Mouse (Mus musculus) lung, postnatal 0 days (tissue): ENCODE results near the gene Igf2bp2. TPM values are rescaled to one million over a fixed set of nuclear protein-coding genes. Genes with fewer than 3 reads are reported as not detected.
A peak's percentile ranks its signal among the peaks of the same experiment; 100 is the strongest.

Source experiments
- ATAC-seq: fragments of 200-750 bp; cut with Nextera tagmentation; 2 replicates; pipeline ENCODE4 v1.8.0; 2017; ENCODE audit warnings: moderate library complexity
- DNase-seq: peaks from one replicate; pipeline ENCODE4 v3.0.0-alpha.2; 2016; ENCODE audit warnings: low spot score
- H3K27ac ChIP-seq: fragments of 300-500 bp; sonication (generic); 2 replicates; pipeline ENCODE4 v1.5.1; 2014; ENCODE audit warnings: antibody characterized with exemption, mild to moderate bottlenecking, low read length, mixed read lengths
- H3K27me3 ChIP-seq: fragments of 300-500 bp; sonication (generic); replicated peaks from 2 replicates; pipeline ENCODE4 v1.6.1; 2014; ENCODE audit warnings: low read length, mixed read lengths; ENCODE audit not compliant: insufficient read depth
- H3K36me3 ChIP-seq: fragments of 300-500 bp; sonication (generic); 2 replicates; pipeline ENCODE4 v1.6.1; 2014; ENCODE audit warnings: low read length, mixed read lengths; ENCODE audit not compliant: insufficient read depth
- H3K4me1 ChIP-seq: fragments of 300-500 bp; sonication (generic); 2 replicates; pipeline ENCODE4 v1.6.1; 2014; ENCODE audit warnings: antibody characterized with exemption, low read depth, low read length, mixed read lengths; ENCODE audit not compliant: insufficient read depth
- H3K4me2 ChIP-seq: fragments of 300-500 bp; sonication (generic); replicated peaks from 2 replicates; pipeline ENCODE4 v1.6.1; 2014; ENCODE audit warnings: low read depth, mild to moderate bottlenecking, low read length, moderate library complexity, mixed read lengths
- H3K4me3 ChIP-seq: fragments of 300-500 bp; sonication (generic); 2 replicates; pipeline ENCODE4 v1.5.1; 2014; ENCODE audit warnings: low read depth, low read length
- H3K9ac ChIP-seq: fragments of 300-500 bp; sonication (generic); replicated peaks from 2 replicates; pipeline ENCODE4 v1.6.1; 2014; ENCODE audit warnings: low read depth, mild to moderate bottlenecking
- H3K9me3 ChIP-seq: fragments of 300-500 bp; sonication (generic); 2 replicates; pipeline ENCODE4 v1.6.1; 2016; ENCODE audit warnings: low read length, mixed read lengths
- CTCF ChIP-seq: IDR thresholded peaks from 2 replicates; pipeline ENCODE4 v1.5.1; 2016; ENCODE audit warnings: antibody characterized with exemption, mild to moderate bottlenecking
- EP300 ChIP-seq: IDR thresholded peaks from 2 replicates; pipeline ENCODE4 v1.6.1; 2016; ENCODE audit warnings: antibody characterized with exemption, mild to moderate bottlenecking, control low read depth
- WGBS: fragments of 180-500 bp; shearing (Covaris S2); extraction: QIAGEN DNeasy Blood & Tissue Kit; methylation state at CpG from one replicate; pipeline ENCODE4 v1.1.7; 2014; 5-methylcytosine and 5-hydroxymethylcytosine counted together
- polyA plus RNA-seq: library from polyadenylated mRNA; unstranded; fragments of >200 nt; fragmentation: Nextera tagmentation; extraction: Ambion mirVana; gene quantifications from 2 replicates; pipeline ENCODE4 v1.2.1, GENCODE M21; 2015

The Igf2bp2 gene
- polyA plus RNA-seq, 1 experiment from 2014 or later = 22.2 TPM

DNA sequence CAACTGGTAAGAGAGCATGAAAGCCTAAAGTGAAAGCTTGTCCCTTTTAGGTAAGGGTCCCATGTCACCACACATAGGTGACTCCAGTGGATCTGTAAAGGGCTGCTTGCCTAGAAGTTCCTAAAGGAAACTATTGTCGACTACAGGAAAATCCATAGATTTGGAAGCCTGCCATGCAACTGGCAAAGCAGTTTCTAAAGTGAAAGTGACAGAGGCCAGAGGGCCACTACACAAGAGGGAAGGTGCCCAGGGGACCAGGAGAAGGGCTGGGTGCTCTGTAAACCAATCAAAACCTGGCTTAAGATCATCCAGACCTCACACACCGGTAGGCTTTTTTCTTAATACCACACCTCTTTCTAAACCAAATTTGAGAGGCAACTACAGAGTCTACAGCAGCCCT, 12.7 kb downstream of the Igf2bp2 start:
- no peaks in the 10 kb centered on the region for H3K36me3 ChIP-seq
- peak overlapping the region; percentile 17 for H3K4me2 ChIP-seq
- H3K9ac ChIP-seq = no peak overlapping the region
- 20% methylated on average over 2 of the region's 2 CpGs for WGBS
- peaks cover 9% of the 10 kb centered on the region; the same call in 1 of the 2 replicates for H3K4me1 ChIP-seq
- H3K27me3 ChIP-seq = no peaks in the 10 kb centered on the region
- peak; percentile 57 for DNase-seq
- H3K4me3 ChIP-seq = no peak overlapping the region
- no peaks in the 10 kb centered on the region for H3K9me3 ChIP-seq
- TF ChIP-seq CTCF (no peak), EP300 (no peak)
- 0 out of 2 replicates have a peak, but pooled peaks have one; percentile 32 for ATAC-seq
- H3K27ac ChIP-seq = 0 out of 2 replicates have a peak overlapping the region, but pooled peaks have one; percentile 20

DNA sequence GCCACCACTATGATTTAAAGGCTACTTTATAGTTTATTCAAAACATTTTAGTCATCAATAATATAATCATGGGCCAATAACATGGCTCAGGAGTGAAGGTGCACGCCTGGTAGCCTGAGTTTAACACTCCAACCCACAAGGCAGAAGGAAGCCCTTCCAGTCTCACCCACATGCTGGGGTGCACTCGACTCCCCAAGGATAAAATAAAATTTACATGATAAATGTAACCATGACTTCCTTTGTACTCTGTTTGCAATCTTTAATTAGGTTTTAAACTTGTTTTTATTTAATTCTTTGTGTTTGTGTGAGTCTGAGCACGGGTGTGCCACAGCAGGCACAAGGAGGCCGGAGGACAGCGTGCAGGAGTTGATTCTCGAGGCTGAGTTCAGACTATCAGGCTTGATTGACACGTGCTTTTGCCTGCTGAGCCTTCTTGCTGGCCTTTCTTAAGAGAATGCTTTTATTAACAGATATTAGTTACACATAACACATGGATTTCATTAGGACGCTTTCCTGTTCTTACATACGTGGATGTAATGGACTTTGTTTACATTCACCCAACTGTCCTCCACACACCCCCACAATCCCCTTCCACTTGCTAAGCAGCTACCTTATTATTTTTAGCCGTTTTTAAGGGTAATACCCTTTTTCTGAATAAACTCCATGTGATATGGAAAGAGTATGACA, 13.3 kb downstream of the Igf2bp2 start:
- H3K36me3 ChIP-seq = no peaks in the 10 kb centered on the region
- no peaks in the 10 kb centered on the region for H3K9me3 ChIP-seq
- WGBS = 66% methylated on average over 10 of the region's 10 CpGs
- H3K4me3 ChIP-seq = no peak overlapping the region
- TF ChIP-seq CTCF (no peak), EP300 (no peak)
- H3K9ac ChIP-seq = no peak overlapping the region
- DNase-seq = no peak
- H3K27ac ChIP-seq = no peak overlapping the region
- no peak for ATAC-seq
- H3K4me1 ChIP-seq = peaks cover 9% of the 10 kb centered on the region; the same call in 1 of the 2 replicates
- H3K27me3 ChIP-seq = no peaks in the 10 kb centered on the region
- no peak overlapping the region; the same call in 1 of the 2 replicates for H3K4me2 ChIP-seq

DNA sequence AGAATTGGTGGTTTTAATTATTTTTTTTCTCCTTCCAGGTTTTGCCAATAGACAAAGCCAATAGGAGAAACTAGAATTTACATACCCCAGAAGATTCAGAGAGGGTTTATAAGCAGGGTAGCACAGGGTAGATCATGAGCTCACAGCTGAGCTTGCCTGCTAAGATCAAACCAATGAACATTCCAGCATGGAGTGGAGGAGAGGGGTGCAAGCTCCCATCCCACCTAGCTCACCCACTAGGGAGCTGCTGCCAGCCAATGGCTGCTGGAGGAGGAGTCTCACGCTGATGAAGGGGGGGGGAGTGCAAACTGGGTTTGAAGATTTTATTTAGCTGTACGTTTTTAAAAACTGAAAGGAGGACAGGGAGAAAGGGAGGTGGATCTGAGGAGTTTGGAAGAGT, 14.0 kb downstream of the Igf2bp2 start:
- no peaks in the 10 kb centered on the region for H3K36me3 ChIP-seq
- no peaks in the 10 kb centered on the region for H3K27me3 ChIP-seq
- 47% methylated on average over 2 of the region's 2 CpGs for WGBS
- no peak for DNase-seq
- ATAC-seq = no peak
- TF ChIP-seq CTCF = no peak
- no peak for TF ChIP-seq EP300
- H3K4me2 ChIP-seq = no peak overlapping the region
- peaks cover 9% of the 10 kb centered on the region; the same call in 1 of the 2 replicates for H3K4me1 ChIP-seq
- no peak overlapping the region for H3K27ac ChIP-seq
- no peaks in the 10 kb centered on the region for H3K9me3 ChIP-seq
- no peak overlapping the region for H3K4me3 ChIP-seq
- no peak overlapping the region for H3K9ac ChIP-seq

DNA sequence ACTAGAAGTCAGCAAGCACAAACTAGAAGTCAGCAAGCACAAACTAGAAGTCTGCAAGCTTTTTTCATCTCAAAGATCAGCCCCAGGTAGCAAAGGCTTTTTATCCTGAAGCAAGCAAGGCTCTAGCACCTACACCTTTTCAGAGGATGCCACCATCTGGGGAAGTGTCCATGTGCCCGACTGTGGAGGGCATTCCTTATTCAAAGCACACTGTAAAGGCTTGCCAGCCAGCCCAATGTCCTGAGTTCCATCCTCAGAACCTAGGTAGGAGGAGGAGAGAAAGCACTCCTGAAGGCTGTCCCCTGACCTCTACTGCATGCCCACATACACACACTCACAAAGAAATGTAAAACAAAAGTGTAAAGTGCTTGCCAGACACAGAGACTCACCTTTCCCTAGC, 16.0 kb downstream of the Igf2bp2 start:
- no peaks in the 10 kb centered on the region for H3K9me3 ChIP-seq
- no peak overlapping the region for H3K4me2 ChIP-seq
- TF ChIP-seq CTCF (no peak), EP300 (no peak)
- H3K9ac ChIP-seq = no peak overlapping the region
- peaks cover 9% of the 10 kb centered on the region; the same call in 1 of the 2 replicates for H3K4me1 ChIP-seq
- ATAC-seq = no peak
- 52% methylated on average over 1 of the region's 1 CpGs for WGBS
- H3K27me3 ChIP-seq = no peaks in the 10 kb centered on the region
- H3K36me3 ChIP-seq = no peaks in the 10 kb centered on the region
- H3K27ac ChIP-seq = no peak overlapping the region
- no peak overlapping the region for H3K4me3 ChIP-seq
- no peak for DNase-seq

DNA sequence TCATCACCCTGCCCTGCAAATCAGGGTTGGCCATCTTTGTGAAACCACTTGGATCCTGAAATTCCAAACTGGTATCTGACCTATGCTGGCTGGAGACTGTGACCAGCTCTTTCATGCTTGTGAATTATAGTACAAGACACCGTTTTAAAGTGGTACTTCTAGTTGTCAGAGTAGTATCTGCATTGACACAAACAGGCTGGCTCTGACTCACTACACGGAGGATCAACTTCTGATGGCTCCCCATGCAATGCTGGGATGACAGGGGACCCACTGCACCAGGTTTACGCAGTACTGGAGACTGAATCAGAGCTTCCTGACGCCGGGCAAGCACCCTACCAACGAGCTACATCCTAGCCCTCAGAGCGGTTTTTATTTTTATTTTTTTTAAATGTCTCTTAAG, 17.0 kb downstream of the Igf2bp2 start:
- ATAC-seq = no peak
- WGBS = 77% methylated on average over 7 of the region's 7 CpGs
- Histone ChIP-seq H3K9ac (no peak overlapping the region), H3K27ac (no peak overlapping the region), H3K36me3 (no peaks in the 10 kb centered on the region), H3K4me3 (no peak overlapping the region), H3K27me3 (no peaks in the 10 kb centered on the region), H3K4me1 (peaks cover 9% of the 10 kb centered on the region; the same call in 1 of the 2 replicates), H3K4me2 (no peak overlapping the region), H3K9me3 (no peaks in the 10 kb centered on the region)
- no peak for DNase-seq
- TF ChIP-seq CTCF (no peak), EP300 (no peak)

DNA sequence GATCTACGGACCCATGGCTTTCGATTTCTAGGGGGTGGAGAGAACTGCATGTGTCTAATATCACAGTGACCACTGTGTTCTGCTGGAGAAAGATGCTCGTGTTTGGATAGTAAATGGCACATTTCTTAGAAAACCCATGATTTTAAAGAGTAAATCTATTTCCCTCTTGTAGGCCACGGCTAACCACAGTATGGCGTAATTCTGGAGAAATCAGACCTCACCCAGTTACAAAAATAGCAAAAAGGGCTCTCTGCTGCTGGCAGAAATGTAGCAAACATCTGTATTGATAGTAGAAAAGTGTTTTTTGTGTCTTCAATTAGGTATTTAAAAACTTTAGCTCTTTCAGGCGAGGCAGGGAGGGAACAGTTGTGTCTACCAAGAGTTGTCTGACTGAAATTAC, 18.6 kb downstream of the Igf2bp2 start:
- Histone ChIP-seq H3K4me3 (no peak overlapping the region), H3K9ac (no peak overlapping the region), H3K9me3 (no peaks in the 10 kb centered on the region), H3K27ac (no peak overlapping the region), H3K4me1 (no peaks in the 10 kb centered on the region), H3K4me2 (no peak overlapping the region), H3K36me3 (no peaks in the 10 kb centered on the region), H3K27me3 (no peaks in the 10 kb centered on the region)
- ATAC-seq = no peak
- peak; percentile 34 for DNase-seq
- no peak for TF ChIP-seq CTCF
- no peak for TF ChIP-seq EP300
- WGBS = 70% methylated on average over 6 of the region's 6 CpGs

DNA sequence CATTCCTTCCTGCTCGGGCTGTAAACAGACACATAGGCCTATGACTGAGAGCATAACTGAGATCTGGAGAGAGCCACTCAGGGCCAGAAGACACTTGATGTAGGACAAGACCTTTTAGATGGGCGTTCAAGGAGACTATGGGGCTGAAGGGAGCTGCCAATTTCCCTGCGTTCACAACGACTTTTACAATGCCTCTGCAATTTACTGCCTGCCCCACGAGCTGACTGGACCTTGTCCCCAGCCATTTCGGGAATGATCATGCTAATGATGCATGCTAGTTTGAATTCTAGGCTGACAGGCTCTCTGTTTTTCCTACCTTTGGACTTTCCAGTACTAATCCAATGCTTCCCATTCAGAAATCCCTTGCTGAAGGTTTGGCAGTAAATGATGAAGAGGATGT, 22.2 kb downstream of the Igf2bp2 start:
- Histone ChIP-seq H3K9me3 (no peaks in the 10 kb centered on the region), H3K4me1 (no peaks in the 10 kb centered on the region), H3K36me3 (no peaks in the 10 kb centered on the region), H3K4me3 (no peak overlapping the region), H3K9ac (no peak overlapping the region), H3K4me2 (no peak overlapping the region), H3K27ac (no peak overlapping the region), H3K27me3 (no peaks in the 10 kb centered on the region)
- TF ChIP-seq CTCF (no peak), EP300 (no peak)
- 65% methylated on average over 6 of the region's 6 CpGs for WGBS
- ATAC-seq (no peak), DNase-seq (no peak)
